Mouse (Mus musculus) lung, postnatal 25 days (tissue): ENCODE data around the gene Cse1l.

Experiments used
- DNase-seq: peaks from one replicate; pipeline ENCODE4 v3.0.0; 2022; ENCODE audit warnings: low spot score

Cse1l gene

DNA sequence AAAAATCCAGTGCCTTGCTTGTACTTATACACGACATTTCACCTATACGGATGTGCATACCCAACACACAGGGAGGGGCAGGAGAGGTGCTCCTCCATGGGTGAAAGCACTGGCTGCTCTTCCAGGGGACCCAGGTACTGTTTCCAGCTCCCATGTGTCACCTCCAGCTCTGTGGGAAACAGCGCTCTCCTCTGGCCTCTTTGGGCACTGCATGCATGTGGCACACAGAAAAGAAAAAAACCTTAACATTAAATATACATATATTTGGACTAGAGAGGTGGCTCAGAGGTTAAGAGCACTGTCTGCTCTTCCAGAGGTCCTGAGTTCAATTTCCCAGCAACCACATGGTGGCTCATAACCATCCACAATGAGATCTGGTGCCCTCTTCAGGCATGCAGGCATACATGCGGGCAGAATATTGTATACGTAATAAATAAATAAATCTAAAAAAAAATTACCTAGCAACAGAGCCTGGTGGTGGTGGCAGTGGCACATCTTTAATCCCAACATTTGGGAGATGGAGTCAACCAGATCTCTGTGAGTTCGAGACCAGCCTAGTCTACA, 2.0 kb upstream of the Cse1l start:
- no peak for DNase-seq

DNA sequence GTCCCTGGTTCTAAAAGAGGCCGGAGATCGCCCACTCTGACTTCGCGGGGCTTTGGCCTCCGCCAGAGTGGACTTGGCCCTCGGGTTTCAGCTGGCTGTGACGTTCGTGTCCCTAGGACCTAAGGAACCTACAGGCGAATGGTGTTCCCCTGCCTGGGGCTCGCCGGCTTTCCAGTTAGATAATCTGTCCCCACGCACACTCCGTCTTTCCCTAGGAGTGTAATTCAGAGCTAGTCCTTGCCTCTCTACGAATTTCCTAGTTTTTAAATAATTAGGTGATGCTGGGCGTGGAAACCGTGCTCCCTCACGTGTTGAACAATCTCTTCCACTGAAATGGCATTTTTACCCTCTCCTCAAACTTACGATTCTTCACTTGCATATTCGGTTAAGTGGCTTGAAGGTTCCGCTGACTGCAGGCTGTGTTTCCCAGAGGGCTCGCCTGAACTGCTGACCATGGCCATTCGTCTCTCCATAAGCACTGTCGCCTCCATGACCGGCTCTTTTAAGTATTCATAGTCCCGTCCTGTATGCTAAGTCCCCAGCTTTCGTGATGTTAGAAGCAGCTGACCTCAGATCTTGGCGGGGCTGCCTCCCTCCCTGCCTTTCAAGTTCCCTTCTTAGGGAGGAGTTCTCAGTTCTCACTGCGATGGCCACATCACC, 813 bp downstream of the Cse1l start:
- DNase-seq: peak; percentile 10

DNA sequence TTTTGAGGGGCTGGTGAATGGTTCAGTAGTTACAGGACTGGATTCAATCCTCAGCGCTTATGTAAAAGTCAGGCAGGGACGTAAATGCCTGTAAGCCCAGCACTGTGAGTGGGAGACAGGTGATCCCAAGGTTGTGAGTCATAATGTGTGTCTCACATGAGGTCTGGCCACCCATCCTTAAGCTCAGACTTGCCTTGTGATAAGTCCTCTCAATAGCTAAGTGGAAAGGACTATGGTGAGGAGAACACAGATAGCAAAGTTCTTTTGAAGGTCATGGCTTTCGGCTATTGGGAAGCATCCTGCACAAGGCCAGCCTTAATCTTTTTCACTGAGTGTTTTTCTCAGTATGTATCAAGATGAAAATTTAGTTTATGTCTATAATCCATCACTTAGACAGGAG, 3.9 kb downstream of the Cse1l start:
- no peak for DNase-seq

DNA sequence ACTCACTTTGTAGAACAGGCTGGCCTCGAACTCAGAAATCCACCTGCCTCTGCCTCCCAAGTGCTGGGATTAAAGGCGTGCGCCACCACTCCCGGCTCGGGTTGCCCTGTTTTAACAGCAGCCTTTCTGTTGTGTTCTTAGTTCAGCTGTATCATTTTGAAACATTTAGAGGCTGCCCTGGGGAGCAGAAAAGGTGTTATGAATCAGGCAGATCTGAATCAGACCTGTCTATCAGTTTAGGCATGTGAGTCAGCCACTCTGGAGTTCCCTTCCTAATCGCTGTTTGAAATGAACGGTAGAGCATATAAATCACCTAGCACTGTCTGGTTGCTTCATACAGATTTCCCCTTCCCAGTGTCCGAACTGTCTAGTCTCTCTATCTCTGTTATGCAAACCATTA, 4.7 kb downstream of the Cse1l start:
- DNase-seq: no peak

- no peak for DNase-seq
Observed at GRCm38 (mm10) chr2:166923971-166924370, 18.1 kb downstream of the Cse1l start.

GRCm38 (mm10) chr2:166933943-166934342, 28.1 kb downstream of the Cse1l start:
- DNase-seq: no peak

GRCm38 (mm10) chr2:166934416-166934815, 28.6 kb downstream of the Cse1l start:
- no peak for DNase-seq

GRCm38 (mm10) chr2:166935582-166935981, 29.7 kb downstream of the Cse1l start:
- peak; percentile 49 for DNase-seq

DNA sequence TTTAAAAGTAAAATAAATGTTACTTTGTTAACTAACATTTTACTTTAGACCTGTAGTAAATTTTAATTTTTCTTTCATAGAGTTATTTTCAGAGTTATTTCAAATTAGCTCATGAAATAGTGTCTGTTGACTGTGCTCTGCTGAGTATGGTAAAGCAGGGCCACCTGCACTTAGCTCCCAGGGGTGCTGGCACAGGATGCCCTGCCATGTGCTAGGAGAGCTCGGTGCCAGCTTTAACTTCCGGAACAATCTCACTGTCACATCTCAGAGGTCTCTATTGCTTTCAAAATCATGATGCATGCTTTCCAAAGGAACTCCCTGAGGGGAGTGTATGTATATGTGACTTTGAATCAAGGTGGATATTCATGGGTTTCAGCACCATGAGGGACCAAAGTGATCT, 30.3 kb downstream of the Cse1l start:
- no peak for DNase-seq

DNA sequence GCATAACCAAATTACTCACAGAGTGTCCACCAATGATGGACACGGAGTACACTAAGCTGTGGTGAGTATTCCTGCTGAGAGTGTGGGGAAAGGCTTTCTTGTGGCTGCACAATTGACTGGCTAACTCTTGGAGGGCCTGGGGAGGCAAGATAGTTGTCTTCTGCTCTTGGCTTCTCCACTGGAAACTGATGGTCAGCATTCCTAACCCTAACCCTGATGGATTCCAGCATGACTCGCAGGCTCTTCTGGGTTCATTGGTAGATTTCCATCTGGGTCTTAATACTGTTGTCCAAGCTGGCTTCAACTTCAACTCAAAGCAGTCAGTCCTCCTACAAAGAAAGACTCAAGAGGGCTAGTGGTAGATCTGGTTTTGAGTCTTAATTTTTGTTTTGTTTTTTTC, 37.3 kb downstream of the Cse1l start:
- DNase-seq: no peak

GRCm38 (mm10) chr2:166944346-166944745, 38.5 kb downstream of the Cse1l start:
- no peak for DNase-seq

- no peak for DNase-seq
Observed at GRCm38 (mm10) chr2:166945456-166945855, 39.6 kb downstream of the Cse1l start.

DNA sequence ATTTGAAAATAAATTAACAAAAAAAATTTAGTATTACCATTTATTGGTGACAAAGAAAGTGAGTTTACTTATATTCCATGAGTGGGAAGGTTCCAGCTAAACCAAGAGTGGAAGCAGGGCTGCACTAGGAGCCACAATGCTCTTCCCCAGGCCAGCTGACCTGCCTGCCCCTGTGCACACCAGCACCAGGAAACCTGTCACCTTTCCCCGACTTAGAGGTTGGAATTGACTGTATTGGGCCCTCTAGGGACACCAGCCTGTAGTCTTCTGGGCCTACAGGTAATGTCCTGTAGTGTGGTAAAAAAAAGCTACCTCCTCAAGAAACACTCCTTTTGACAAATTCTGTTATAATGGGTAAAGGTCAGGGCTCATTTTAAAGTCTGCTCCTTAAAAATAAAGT, 42.4 kb downstream of the Cse1l start:
- no peak for DNase-seq

- DNase-seq: no peak
Observed at GRCm38 (mm10) chr2:166948936-166949335, 43.1 kb downstream of the Cse1l start.

GRCm38 (mm10) chr2:166950853-166951648, 45.2 kb downstream of the Cse1l start:
- no peak for DNase-seq

DNA sequence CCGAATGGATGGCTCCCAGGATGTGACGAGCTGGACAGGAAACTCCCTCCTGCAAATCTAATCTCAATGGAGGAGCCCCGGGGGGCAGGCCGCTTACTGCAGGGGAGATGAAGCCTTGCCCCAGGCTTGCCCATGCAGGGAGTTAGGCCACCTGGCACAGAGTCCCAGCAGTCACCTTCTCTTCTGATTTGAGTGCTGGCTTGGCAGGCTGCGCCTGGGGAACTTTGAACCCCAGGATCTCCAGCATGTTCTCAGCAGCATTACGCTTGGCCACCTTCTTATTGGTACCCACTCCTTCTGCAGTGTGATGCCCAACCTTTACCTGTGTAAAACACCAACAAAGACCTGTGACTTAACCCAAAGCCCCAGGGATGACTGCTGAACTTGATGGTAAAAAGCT, 46.3 kb downstream of the Cse1l start:
- DNase-seq: no peak

DNA sequence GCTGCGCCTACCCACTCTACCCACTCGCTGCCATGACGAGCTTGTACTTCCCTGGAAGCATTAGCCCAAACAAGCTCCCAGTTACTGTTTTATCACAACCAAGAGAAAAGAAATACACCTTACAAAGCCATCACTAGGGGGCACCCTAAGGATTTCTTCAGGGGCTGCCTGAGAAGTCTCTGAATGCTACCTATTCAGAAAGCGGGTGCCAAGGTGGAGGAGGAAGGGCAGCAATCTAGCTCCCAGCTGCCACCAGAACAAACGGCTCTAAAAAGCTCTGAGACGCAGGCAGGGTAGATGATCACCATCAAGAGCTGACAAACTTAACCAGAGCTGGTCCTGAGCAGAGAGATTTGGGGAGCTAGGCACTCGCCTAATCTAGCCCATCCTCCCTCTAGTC, 51.0 kb downstream of the Cse1l start:
- peak; percentile 70 for DNase-seq

GRCm38 (mm10) chr2:166960648-166961330, 54.9 kb downstream of the Cse1l start:
- DNase-seq: no peak

DNA sequence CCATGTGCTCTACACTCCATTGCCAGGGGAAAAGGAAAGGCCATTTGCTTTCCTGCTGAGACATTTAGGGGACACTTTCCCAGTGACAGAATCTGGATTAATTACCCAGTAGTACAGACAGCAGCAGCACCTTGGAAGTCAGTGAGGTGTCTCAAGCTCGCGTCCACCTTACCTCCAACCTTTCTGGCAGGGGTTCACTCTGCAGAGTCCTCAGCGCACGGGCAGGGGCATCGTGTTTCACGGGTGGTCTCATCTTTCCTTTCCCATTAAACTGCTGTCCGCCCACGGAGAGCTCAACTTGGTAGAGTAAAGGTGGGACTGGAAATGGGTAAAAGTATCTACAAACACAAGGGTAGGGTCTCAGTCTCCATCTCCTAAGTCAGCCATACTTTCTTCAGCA, 57.4 kb downstream of the Cse1l start:
- DNase-seq: no peak

GRCm38 (mm10) chr2:166964773-166965172, 58.9 kb downstream of the Cse1l start:
- DNase-seq: no peak

DNA sequence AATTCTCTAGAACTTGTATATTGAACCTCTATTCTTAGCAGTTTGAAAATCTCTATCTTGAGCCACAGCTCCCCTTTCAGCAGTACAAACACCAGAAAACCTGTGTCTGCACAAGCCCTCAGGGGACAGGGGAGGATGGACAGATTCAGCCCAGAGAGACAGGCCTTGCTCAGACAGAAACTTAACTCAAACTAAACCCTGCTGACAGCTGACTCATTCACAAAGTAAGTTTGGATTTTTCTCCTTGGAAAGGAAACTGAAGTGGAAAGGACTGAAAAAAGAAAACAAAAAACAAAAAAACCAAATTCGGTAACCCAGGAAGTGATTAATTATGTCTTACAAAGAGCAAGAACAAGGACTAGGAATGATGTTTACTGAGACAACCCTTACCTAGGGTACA, 67.3 kb downstream of the Cse1l start:
- DNase-seq: no peak

DNA sequence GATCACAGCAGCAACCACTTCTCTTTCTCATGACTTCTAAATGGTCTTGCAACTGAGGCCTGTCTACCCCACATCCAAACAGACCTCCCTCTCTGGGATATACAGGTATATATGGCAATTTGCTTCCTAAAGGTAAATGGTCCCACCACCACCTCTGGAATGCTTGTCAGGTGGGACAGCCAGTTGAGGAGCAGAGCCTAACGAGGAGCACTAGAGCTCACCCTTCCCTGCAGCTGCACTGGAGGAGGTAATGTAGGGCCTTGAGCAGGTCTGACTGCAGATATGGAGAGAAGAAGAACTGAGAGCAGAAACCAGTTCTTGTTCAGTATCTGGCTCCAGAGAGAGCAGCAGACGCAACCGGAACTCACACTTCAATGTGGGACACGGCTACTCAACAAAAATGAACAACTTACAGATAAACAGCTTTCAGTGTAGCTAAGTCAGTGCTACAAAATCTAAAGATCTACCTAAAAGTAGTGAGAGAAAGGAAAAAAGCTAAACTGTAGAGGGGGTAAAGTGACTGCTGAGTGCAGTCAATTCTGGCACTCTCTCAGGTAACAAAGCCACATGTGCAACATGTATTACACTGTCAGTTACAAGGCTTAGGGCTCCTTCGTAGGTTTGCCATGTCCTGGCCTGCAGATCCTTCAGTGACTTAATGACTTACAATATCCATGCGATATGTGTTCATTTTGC, 68.5 kb downstream of the Cse1l start:
- no peak for DNase-seq
